Mouse (Mus musculus) kidney, postnatal 0 days (tissue): ENCODE data around the gene Sdhaf4. TPM values are rescaled to one million over a fixed set of nuclear protein-coding genes. Genes with fewer than 3 reads are reported as not detected.

Source experiments
- ATAC-seq: fragments of 200-750 bp; cut with Nextera tagmentation; replicated peaks from 2 replicates; pipeline ENCODE4 v1.8.0; 2017; ENCODE audit warnings: low read depth, moderate number of reproducible peaks, moderate TSS enrichment, moderate library complexity; ENCODE audit not compliant: low FRiP score
- DNase-seq: peaks from one replicate; pipeline ENCODE4 v3.0.0-alpha.2; 2016; ENCODE audit warnings: low spot score
- H3K27ac ChIP-seq: fragments of 300-500 bp; sonication (generic); 2 replicates; pipeline ENCODE4 v1.5.1; 2014; ENCODE audit warnings: mild to moderate bottlenecking
- H3K27me3 ChIP-seq: fragments of 300-500 bp; sonication (generic); 2 replicates; pipeline ENCODE4 v1.6.1; 2014; ENCODE audit warnings: low read length, mixed read lengths; ENCODE audit not compliant: insufficient read depth
- H3K36me3 ChIP-seq: fragments of 300-500 bp; sonication (generic); 2 replicates; pipeline ENCODE4 v1.6.1; 2014; ENCODE audit warnings: low read length, mixed read lengths; ENCODE audit not compliant: insufficient read depth
- H3K4me1 ChIP-seq: fragments of 300-500 bp; sonication (generic); replicated peaks from 2 replicates; pipeline ENCODE4 v1.6.1; 2014; ENCODE audit warnings: antibody characterized with exemption, low read length, mixed read lengths; ENCODE audit not compliant: insufficient read depth
- H3K4me2 ChIP-seq: fragments of 300-500 bp; sonication (generic); 2 replicates; pipeline ENCODE4 v1.6.1; 2014; ENCODE audit warnings: mild to moderate bottlenecking, low read length, moderate library complexity, mixed read lengths
- H3K4me3 ChIP-seq: fragments of 300-500 bp; sonication (generic); replicated peaks from 2 replicates; pipeline ENCODE4 v1.5.1; 2014; ENCODE audit warnings: low read depth, low read length
- H3K9ac ChIP-seq: fragments of 300-500 bp; sonication (generic); 2 replicates; pipeline ENCODE4 v1.6.1; 2014; ENCODE audit warnings: low read depth, low read length
- H3K9me3 ChIP-seq: fragments of 300-500 bp; sonication (generic); replicated peaks from 2 replicates; pipeline ENCODE4 v1.6.1; 2016; ENCODE audit warnings: low read length, inconsistent platforms, mixed read lengths
- CTCF ChIP-seq: IDR thresholded peaks from 2 replicates; pipeline ENCODE4 v1.5.1; 2016; ENCODE audit warnings: antibody characterized with exemption, low read depth, mild to moderate bottlenecking, moderate library complexity
- WGBS: fragments of 180-500 bp; shearing (Covaris S2); extraction: QIAGEN DNeasy Blood & Tissue Kit; methylation state at CpG from one replicate; pipeline ENCODE4 v1.1.7; 2014; 5-methylcytosine and 5-hydroxymethylcytosine counted together
- polyA plus RNA-seq: library from polyadenylated mRNA; unstranded; fragments of >200 nt; fragmentation: Nextera tagmentation; extraction: Ambion mirVana; gene quantifications from 2 replicates; pipeline ENCODE4 v1.2.1, GENCODE M21; 2015

Sdhaf4 gene
- polyA plus RNA-seq, 1 experiment from 2014 or later, result 134 TPM

DNA sequence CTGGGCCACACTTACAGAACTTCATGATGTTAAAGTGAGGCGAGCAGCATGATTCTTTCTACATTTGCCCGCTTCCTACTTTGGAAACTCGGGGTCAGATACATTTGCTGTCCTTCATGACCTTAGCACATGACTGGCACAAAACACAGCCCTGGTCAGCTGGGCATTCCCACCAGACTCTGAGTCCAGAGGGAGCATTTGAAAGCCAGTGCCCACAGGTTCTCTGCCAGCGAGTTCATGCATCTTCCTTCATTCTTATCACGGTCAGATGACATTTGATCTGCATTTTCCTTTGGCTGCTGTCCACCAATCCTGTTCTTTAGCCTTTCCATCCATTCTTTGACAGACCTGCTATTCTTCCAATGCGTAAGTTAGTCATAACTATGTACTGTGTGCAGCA, 4.6 kb upstream of the Sdhaf4 start:
- no peaks in the 10 kb centered on the region for H3K4me1 ChIP-seq
- DNase-seq (no peak), ATAC-seq (no peak)
- H3K4me3 ChIP-seq, result no peak overlapping the region
- H3K9ac ChIP-seq, result no peak overlapping the region
- no peak for TF ChIP-seq CTCF
- no peaks in the 10 kb centered on the region for H3K36me3 ChIP-seq
- H3K4me2 ChIP-seq, result no peak overlapping the region
- no peak overlapping the region for H3K27ac ChIP-seq
- no peaks in the 10 kb centered on the region for H3K27me3 ChIP-seq
- H3K9me3 ChIP-seq, result no peaks in the 10 kb centered on the region
- 90% methylated on average over 6 of the region's 6 CpGs for WGBS

DNA sequence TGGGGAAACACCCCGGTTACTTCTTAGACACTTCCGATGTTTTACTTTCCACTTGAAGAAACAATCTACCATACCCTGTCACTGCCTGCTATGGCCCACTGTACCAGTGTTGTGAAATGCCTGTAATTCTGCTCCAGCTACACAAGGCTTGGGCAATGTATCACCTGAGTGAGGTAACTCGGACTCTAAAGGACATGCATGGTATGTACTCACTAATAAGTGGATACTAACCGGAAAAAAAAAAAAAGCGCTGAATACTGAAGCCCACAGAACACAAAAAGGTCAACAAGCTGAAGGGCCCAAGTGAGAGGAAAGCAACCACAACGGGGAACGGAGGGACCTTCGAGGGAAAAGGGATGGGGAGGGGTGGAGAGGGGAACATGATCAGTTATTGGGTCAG, 2.2 kb upstream of the Sdhaf4 start:
- no peaks in the 10 kb centered on the region for H3K27me3 ChIP-seq
- no peak for TF ChIP-seq CTCF
- H3K4me3 ChIP-seq, result no peak overlapping the region
- H3K4me2 ChIP-seq, result no peak overlapping the region
- 88% methylated on average over 8 of the region's 8 CpGs for WGBS
- H3K36me3 ChIP-seq, result no peaks in the 10 kb centered on the region
- no peak overlapping the region for H3K27ac ChIP-seq
- no peak overlapping the region for H3K9ac ChIP-seq
- H3K4me1 ChIP-seq, result no peaks in the 10 kb centered on the region; the same call in 1 of the 2 replicates
- H3K9me3 ChIP-seq, result no peaks in the 10 kb centered on the region
- ATAC-seq, result no peak
- no peak for DNase-seq

DNA sequence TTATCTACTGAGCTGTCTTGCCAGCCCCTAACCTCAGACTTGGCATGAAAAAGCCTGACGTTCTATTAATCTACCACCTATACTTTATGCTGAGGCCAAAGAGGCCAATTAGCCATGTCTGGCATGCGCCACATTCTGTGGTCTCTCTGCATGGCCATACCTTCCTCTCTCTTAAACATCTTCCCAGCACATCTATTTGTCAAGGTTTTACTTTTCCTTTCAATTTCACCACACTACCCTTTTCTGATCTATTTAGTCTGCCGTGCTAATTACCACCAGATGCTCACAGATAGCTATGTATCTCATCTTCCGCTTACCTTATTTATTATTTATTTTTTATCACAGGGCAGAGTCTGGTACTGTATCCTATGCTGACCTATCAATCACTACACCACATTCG, 6.1 kb downstream of the Sdhaf4 start:
- ATAC-seq, result no peak
- no peaks in the 10 kb centered on the region for H3K27me3 ChIP-seq
- H3K27ac ChIP-seq, result no peak overlapping the region
- 96% methylated on average over 5 of the region's 5 CpGs for WGBS
- no peaks in the 10 kb centered on the region for H3K9me3 ChIP-seq
- no peaks in the 10 kb centered on the region; the same call in 1 of the 2 replicates for H3K4me1 ChIP-seq
- peaks cover 8% of the 10 kb centered on the region; the same call in 1 of the 2 replicates for H3K36me3 ChIP-seq
- TF ChIP-seq CTCF, result no peak
- no peak overlapping the region for H3K9ac ChIP-seq
- no peak for DNase-seq
- no peak overlapping the region for H3K4me2 ChIP-seq
- no peak overlapping the region for H3K4me3 ChIP-seq

DNA sequence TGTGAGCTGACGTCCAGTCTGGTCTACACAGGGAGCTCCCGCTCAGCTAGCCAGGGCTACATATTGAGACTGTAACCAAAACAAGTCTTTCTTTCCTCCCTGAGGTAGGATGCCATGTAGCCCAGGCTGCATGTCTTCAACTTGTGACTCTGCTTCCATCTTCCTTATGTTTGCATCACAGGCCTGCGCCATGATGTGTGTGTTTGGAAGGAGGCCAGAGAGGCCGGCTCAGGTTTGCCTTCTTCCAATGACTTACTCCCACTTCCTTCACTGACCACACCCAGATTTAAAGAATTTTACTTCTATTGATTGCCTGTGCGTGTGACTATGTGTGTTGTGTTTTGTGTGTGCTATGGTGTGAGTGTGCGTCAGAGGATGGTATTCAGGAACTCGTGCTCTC, 6.6 kb downstream of the Sdhaf4 start:
- 96% methylated on average over 7 of the region's 7 CpGs for WGBS
- no peak for TF ChIP-seq CTCF
- H3K4me2 ChIP-seq, result no peak overlapping the region

DNA sequence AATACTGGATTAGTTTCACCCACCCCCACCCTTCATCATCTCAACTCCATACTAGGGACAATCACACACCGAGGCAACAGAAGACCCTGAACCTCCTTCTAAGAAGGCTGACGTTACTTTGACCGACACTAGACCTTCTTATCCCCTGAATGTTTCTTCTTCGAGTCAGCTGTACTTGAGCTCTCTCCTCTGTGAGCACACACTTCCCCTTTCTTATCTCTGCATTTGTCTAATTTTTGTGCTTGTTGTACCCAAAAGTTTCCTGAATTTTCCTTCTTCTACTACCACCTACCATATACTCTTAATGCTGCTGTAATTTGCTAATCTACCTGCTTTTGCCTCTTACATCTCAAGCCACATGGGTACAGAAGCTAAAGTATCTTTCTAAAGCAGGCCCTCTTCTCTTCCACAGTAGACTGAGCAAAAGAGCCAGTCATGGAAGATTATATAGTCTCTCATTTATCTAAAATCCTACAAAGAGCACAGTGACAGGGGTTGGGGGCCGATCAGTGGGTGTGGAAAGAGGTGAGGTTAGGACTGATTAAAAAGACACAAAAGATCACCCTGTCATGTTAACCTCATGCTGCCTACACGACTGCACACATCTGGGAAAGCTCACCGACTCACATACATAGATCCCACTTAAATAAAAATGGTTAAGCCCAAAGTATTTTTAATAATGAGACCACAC, 7.2 kb downstream of the Sdhaf4 start:
- no peaks in the 10 kb centered on the region for H3K9me3 ChIP-seq
- DNase-seq (no peak), ATAC-seq (no peak)
- TF ChIP-seq CTCF, result no peak
- no peak overlapping the region for H3K9ac ChIP-seq
- no peaks in the 10 kb centered on the region for H3K27me3 ChIP-seq
- H3K4me1 ChIP-seq, result no peaks in the 10 kb centered on the region
- peaks cover 8% of the 10 kb centered on the region; the same call in 1 of the 2 replicates for H3K36me3 ChIP-seq
- WGBS, result 95% methylated on average over 7 of the region's 7 CpGs
- no peak overlapping the region for H3K27ac ChIP-seq
- H3K4me3 ChIP-seq, result no peak overlapping the region
- H3K4me2 ChIP-seq, result no peak overlapping the region

More for the DNA sequence above, 6.6 kb downstream of the Sdhaf4 start:
- no peaks in the 10 kb centered on the region for H3K4me1 ChIP-seq
- no peak overlapping the region for H3K4me3 ChIP-seq
- H3K9ac ChIP-seq, result no peak overlapping the region
- peaks cover 8% of the 10 kb centered on the region; the same call in 1 of the 2 replicates for H3K36me3 ChIP-seq
- no peaks in the 10 kb centered on the region for H3K9me3 ChIP-seq
- ATAC-seq (no peak), DNase-seq (no peak)
- H3K27ac ChIP-seq, result no peak overlapping the region
- no peaks in the 10 kb centered on the region for H3K27me3 ChIP-seq

DNA sequence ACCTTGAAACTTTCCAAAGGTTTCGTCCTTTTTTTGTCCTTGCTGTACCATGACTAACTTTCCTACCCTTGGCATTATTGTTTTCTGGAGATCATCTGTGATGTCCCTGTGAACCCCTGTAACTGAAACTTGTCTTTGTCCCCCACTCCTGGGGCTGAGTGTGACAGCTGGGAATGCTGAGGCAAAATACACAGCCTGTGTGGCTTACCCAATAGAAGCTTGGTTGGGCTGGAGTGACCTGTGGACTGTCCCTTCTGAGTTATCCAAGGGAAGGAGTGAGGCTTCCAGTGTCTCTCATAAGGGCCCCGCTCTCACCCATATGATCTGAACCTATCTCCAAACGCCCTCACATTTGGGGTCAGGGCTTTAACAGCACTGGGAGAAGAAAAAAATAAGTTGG, 8.0 kb downstream of the Sdhaf4 start:
- no peak overlapping the region for H3K27ac ChIP-seq
- no peaks in the 10 kb centered on the region for H3K4me1 ChIP-seq
- no peak overlapping the region for H3K4me3 ChIP-seq
- no peak for TF ChIP-seq CTCF
- DNase-seq (no peak), ATAC-seq (no peak)
- H3K9me3 ChIP-seq, result no peaks in the 10 kb centered on the region
- WGBS, result 91% methylated on average over 3 of the region's 3 CpGs
- H3K27me3 ChIP-seq, result no peaks in the 10 kb centered on the region
- no peak overlapping the region for H3K9ac ChIP-seq
- H3K4me2 ChIP-seq, result no peak overlapping the region
- H3K36me3 ChIP-seq, result peaks cover 8% of the 10 kb centered on the region; the same call in 1 of the 2 replicates

DNA sequence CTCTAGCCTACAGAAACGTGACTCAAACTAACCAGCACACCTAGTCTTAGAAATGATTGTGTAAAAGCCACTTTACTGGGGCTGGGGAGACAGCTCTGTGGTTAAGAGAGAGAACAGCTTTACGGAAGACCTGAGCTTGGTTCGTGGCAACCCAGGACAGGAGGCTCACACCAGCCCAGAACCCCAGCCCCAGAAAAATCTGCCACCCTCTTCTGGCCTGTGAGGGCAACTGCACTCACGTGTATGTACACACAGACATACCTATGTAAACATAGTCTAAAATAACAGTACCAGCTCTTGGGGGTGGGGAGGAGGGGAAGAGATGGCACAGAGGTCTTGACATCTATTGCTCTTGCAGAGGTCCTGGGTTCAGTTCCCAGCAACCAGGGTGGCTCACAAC, 10.0 kb downstream of the Sdhaf4 start:
- no peaks in the 10 kb centered on the region for H3K9me3 ChIP-seq
- no peaks in the 10 kb centered on the region for H3K4me1 ChIP-seq
- no peak for ATAC-seq
- no peaks in the 10 kb centered on the region for H3K27me3 ChIP-seq
- DNase-seq, result no peak
- TF ChIP-seq CTCF, result no peak
- peaks cover 3% of the 10 kb centered on the region; the same call in 1 of the 2 replicates for H3K36me3 ChIP-seq
- H3K4me3 ChIP-seq, result no peak overlapping the region
- H3K9ac ChIP-seq, result no peak overlapping the region
- no peak overlapping the region for H3K27ac ChIP-seq
- WGBS, result 92% methylated on average over 4 of the region's 4 CpGs
- H3K4me2 ChIP-seq, result no peak overlapping the region
